Mouse (Mus musculus): ENCODE measurements at regions not wholly inside any gene's neighbourhood (a gene's known extent, or its start where the extent isn't known, plus 50 kb on each side); places are given as distances from the start of the nearest gene placed in this dataset.

GRCm38 (mm10) chr14:111253190-111253589 lies 421.7 kb upstream of the Slitrk5 start:
- TF ChIP-seq CHD2 (IDR thresholded peaks at IDR 0.05; ENCODE audit: low read depth, low read length) (no peak), ZC3H11A (IDR thresholded peaks at IDR 0.05; ENCODE audit: borderline replicate concordance, low read depth, low read length) (no peak), MAFK (IDR thresholded peaks at IDR 0.05; ENCODE audit: insufficient read depth, low read depth, low read length) (no peak), ZNF384 (IDR thresholded peaks at IDR 0.05; ENCODE audit: low read depth, low read length) (no peak)

All from ES-E14 (cell line).